Mouse (Mus musculus) heart, postnatal 0 days (tissue): Measurements from ENCODE around the gene Gm16181. TPM values are rescaled to one million over a fixed set of nuclear protein-coding genes. Genes with fewer than 3 reads are reported as not detected.
A peak's percentile ranks its signal among the peaks of the same experiment; 100 is the strongest.

Source experiments
- ATAC-seq: fragments of 200-750 bp; cut with Nextera tagmentation; 2 replicates; pipeline ENCODE4 v1.8.0; 2017; ENCODE audit warnings: low read depth, moderate number of reproducible peaks, moderate library complexity; ENCODE audit not compliant: insufficient read depth
- DNase-seq: peaks from one replicate; pipeline ENCODE4 v3.0.0-alpha.2; 2016; ENCODE audit warnings: low spot score
- H3K27ac ChIP-seq: fragments of 300-500 bp; sonication (generic); 2 replicates; pipeline ENCODE4 v1.5.1; 2014; ENCODE audit warnings: low read depth, mild to moderate bottlenecking
- H3K27me3 ChIP-seq: fragments of 300-500 bp; sonication (generic); 2 replicates; pipeline ENCODE4 v1.6.1; 2014; ENCODE audit warnings: low read length, mixed read lengths; ENCODE audit not compliant: control insufficient read depth, insufficient read depth
- H3K36me3 ChIP-seq: fragments of 300-500 bp; sonication (generic); replicated peaks from 2 replicates; pipeline ENCODE4 v1.6.1; 2014; ENCODE audit warnings: low read length, mixed read lengths; ENCODE audit not compliant: control insufficient read depth, insufficient read depth
- H3K4me1 ChIP-seq: fragments of 300-500 bp; sonication (generic); 2 replicates; pipeline ENCODE4 v1.6.1; 2014; ENCODE audit warnings: antibody characterized with exemption; ENCODE audit not compliant: control insufficient read depth, insufficient read depth
- H3K4me2 ChIP-seq: fragments of 300-500 bp; sonication (generic); 2 replicates; pipeline ENCODE4 v1.6.1; 2014; ENCODE audit warnings: low read depth, mild to moderate bottlenecking, low read length, moderate library complexity
- H3K4me3 ChIP-seq: fragments of 300-500 bp; sonication (generic); 2 replicates; pipeline ENCODE4 v1.5.1; 2014; ENCODE audit warnings: low read depth, low read length
- H3K9ac ChIP-seq: fragments of 300-500 bp; sonication (generic); replicated peaks from 2 replicates; pipeline ENCODE4 v1.6.1; 2014; ENCODE audit warnings: low read depth, low read length, mixed read lengths
- H3K9me3 ChIP-seq: fragments of 300-500 bp; sonication (generic); replicated peaks from 2 replicates; pipeline ENCODE4 v1.6.1; 2016; ENCODE audit warnings: low read length; ENCODE audit not compliant: control insufficient read depth
- CTCF ChIP-seq: IDR thresholded peaks from 2 replicates; pipeline ENCODE4 v1.5.1; 2016; ENCODE audit warnings: antibody characterized with exemption, control low read depth, low read depth
- EP300 ChIP-seq: IDR thresholded peaks from 2 replicates; pipeline ENCODE4 v1.6.1; 2016; ENCODE audit warnings: antibody characterized with exemption, low read depth
- WGBS: fragments of 180-500 bp; shearing (Covaris S2); extraction: QIAGEN DNeasy Blood & Tissue Kit; methylation state at CpG from one replicate; pipeline ENCODE4 v1.1.7; 2014; 5-methylcytosine and 5-hydroxymethylcytosine counted together
- polyA plus RNA-seq: library from polyadenylated mRNA; unstranded; fragments of >200 nt; fragmentation: Nextera tagmentation; extraction: Ambion mirVana; gene quantifications from 2 replicates; pipeline ENCODE4 v1.2.1, GENCODE M21; 2015
- total RNA-seq: library from RNA; depleted of rRNA; stranded (reverse); fragments of >200 nt; gene quantifications from 2 replicates; pipeline ENCODE4 v1.2.3, GENCODE M21; 2014; ENCODE audit warnings: low replicate concordance

The Gm16181 gene
- total and polyA plus RNA-seq, 2 experiments from 2014 or later: 0.87 TPM; not detected in 1

GRCm38 (mm10) chr17:35175968-35176367 lies 44.7 kb upstream of the Gm16181 start, which contains the start of gene Aif1:
Aif1 (minus strand) TSS chr17:35176068.
- Histone ChIP-seq H3K27ac (no peak within 1 kb of the TSS), H3K4me1 (no peaks in the 10 kb centered on the region)

GRCm38 (mm10) chr17:35178528-35178927 lies 42.1 kb upstream of the Gm16181 start:
- DNase-seq: peak; percentile 81
- Histone ChIP-seq H3K4me1 (no peaks in the 10 kb centered on the region), H3K9ac (no peak overlapping the region), H3K4me3 (no peak overlapping the region), H3K4me2 (no peak overlapping the region), H3K36me3 (no peaks in the 10 kb centered on the region), H3K27me3 (no peaks in the 10 kb centered on the region), H3K9me3 (no peaks in the 10 kb centered on the region), H3K27ac (no peak overlapping the region)
- WGBS: 6% methylated on average over 5 of the region's 5 CpGs
- TF ChIP-seq EP300 (no peak), CTCF (peak; percentile 86)
- peak; percentile 71 for ATAC-seq

More at GRCm38 (mm10) chr17:35175968-35176367, 44.7 kb upstream of the Gm16181 start, which contains the start of gene Aif1:
- ATAC-seq (no peak), DNase-seq (no peak)
- TF ChIP-seq CTCF (no peak), EP300 (no peak)
- Histone ChIP-seq H3K9ac (no peak within 1 kb of the TSS), H3K4me3 (no peak within 1 kb of the TSS), H3K4me2 (no peak within 1 kb of the TSS), H3K9me3 (no peaks in the 10 kb centered on the region), H3K27me3 (no peaks in the 10 kb centered on the region), H3K36me3 (no peaks in the 10 kb centered on the region)
- 70% methylated on average over 2 of the region's 2 CpGs for WGBS

GRCm38 (mm10) chr17:35180093-35180492 lies 40.5 kb upstream of the Gm16181 start:
- Histone ChIP-seq H3K27ac (no peak overlapping the region), H3K36me3 (no peaks in the 10 kb centered on the region), H3K4me1 (no peaks in the 10 kb centered on the region), H3K9ac (no peak overlapping the region), H3K9me3 (no peaks in the 10 kb centered on the region), H3K4me2 (no peak overlapping the region), H3K4me3 (no peak overlapping the region), H3K27me3 (no peaks in the 10 kb centered on the region)
- ATAC-seq (no peak), DNase-seq (no peak)
- no peak for TF ChIP-seq CTCF
- no peak for TF ChIP-seq EP300
- WGBS: 78% methylated on average over 5 of the region's 5 CpGs

- DNase-seq (peak; percentile 35), ATAC-seq (peak; percentile 27; the same call in 1 of the 2 replicates)
- H3K36me3 ChIP-seq: no peaks in the 10 kb centered on the region
- H3K4me2 ChIP-seq: peak overlapping the region; percentile 66
- H3K27ac ChIP-seq: peak overlapping the region; percentile 67
- H3K9me3 ChIP-seq: no peaks in the 10 kb centered on the region
- H3K27me3 ChIP-seq: no peaks in the 10 kb centered on the region
- peak overlapping the region; percentile 27 for H3K9ac ChIP-seq
- TF ChIP-seq EP300: no peak
- TF ChIP-seq CTCF: no peak
- WGBS: 3% methylated on average over 18 of the region's 18 CpGs
- peak overlapping the region; percentile 58 for H3K4me3 ChIP-seq
- H3K4me1 ChIP-seq: peaks cover 5% of the 10 kb centered on the region
These were observed 34.7 kb upstream of the Gm16181 start for GRCm38 (mm10) chr17:35185639-35186611.

- 2% methylated on average over 4 of the region's 4 CpGs for WGBS
- H3K4me1 ChIP-seq: peaks cover 5% of the 10 kb centered on the region
- ATAC-seq (no peak), DNase-seq (no peak)
- no peaks in the 10 kb centered on the region for H3K9me3 ChIP-seq
- no peaks in the 10 kb centered on the region for H3K27me3 ChIP-seq
- peak overlapping the region; percentile 67 for H3K27ac ChIP-seq
- no peak overlapping the region for H3K9ac ChIP-seq
- TF ChIP-seq EP300: no peak
- no peak for TF ChIP-seq CTCF
- H3K4me2 ChIP-seq: peak overlapping the region; percentile 66
- H3K4me3 ChIP-seq: peak overlapping the region; percentile 58
- H3K36me3 ChIP-seq: no peaks in the 10 kb centered on the region
These were observed 34.0 kb upstream of the Gm16181 start for GRCm38 (mm10) chr17:35186681-35187080.
